Mouse (Mus musculus): Measurements from ENCODE around the gene Dhps.
"Not testable (repeated sequence)": the region's sequence is repeated elsewhere in the genome, so short reads cannot be mapped to it uniquely, and the experiment has no call there.

Dhps gene

GRCm38 (mm10) chr8:85062603-85063002, 9.0 kb upstream of the Dhps start:
- no peak for DNase-seq (ENCODE audit: low spot score)

DNA sequence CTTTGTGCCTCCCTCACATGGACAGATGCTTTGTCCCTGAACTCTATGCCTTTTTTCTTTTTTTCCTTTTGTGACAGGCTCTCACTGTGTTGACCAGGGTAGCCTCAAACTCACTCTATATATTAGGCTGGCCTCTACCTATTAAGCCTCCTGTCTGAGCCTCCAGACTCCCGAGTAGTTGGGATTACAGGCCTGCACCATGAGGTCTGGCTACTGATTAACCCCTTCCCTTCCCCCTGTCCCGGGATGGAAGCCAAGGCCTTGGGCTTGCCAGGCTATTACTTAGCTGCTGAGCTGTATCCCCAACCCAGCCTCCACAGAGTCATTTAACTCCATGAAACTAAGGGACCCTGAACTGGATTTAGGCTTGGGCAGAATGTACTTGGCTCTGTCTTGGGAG, 6.3 kb upstream of the Dhps start:
- no peak for DNase-seq (ENCODE audit: low spot score)

DNA sequence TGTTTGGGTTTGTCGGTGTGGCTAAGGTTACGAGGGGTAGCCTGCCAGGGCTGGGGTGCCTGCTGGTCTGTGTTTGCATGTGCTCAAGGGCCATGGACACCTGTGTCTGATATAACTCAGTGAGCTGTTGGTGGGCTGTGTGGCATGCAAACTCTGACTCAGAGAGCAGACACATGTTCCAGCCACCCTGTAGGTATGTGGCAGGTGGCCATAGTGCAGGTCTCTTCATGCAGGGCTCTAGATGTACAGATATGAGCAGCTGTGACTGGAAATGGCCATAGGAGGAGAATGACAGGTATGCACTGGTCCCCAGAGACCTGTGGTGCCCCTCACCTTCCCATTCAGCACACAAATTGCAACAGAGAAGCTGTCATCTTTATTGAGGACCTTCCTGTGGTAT, 4.4 kb upstream of the Dhps start:
- peak; percentile 73 for DNase-seq (ENCODE audit: low spot score)

GRCm38 (mm10) chr8:85067982-85068381, 3.6 kb upstream of the Dhps start, which contains the start of gene Gm5741:
Gm5741 (minus strand) TSS chr8:85067982.
- no peak for DNase-seq (ENCODE audit: low spot score)

- DNase-seq (ENCODE audit: low spot score) = no peak
Observed at GRCm38 (mm10) chr8:85071041-85071440, 516 bp upstream of the Dhps start.

GRCm38 (mm10) chr8:85072364-85072929, 890 bp downstream of the Dhps start:
- no peak for DNase-seq (ENCODE audit: low spot score)

DNA sequence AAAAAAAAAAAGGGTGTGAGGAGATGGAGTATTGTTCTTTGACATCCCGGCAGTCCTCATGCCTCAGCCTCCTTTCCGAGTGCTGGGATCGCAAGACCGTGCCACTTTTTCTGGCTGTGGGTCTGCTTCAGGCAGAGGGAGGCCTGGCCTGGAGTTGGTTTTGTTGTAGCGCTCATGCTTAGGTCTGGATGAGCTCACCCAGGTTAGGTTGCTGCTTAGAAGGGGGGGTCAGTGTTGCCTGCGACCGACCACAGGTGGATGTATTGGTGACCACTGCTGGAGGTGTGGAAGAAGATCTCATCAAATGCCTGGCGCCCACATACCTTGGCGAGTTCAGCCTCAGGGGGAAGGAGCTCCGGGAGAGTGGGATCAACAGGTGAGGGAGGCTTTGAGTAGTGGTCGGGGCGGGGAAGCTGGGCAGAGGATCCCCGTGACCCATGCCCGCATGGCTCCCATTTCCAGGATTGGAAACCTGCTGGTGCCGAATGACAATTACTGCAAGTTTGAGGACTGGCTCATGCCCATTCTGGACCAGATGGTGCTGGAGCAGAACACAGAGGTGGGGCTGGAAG, 1.6 kb downstream of the Dhps start:
- DNase-seq (ENCODE audit: low spot score) = no peak

DNA sequence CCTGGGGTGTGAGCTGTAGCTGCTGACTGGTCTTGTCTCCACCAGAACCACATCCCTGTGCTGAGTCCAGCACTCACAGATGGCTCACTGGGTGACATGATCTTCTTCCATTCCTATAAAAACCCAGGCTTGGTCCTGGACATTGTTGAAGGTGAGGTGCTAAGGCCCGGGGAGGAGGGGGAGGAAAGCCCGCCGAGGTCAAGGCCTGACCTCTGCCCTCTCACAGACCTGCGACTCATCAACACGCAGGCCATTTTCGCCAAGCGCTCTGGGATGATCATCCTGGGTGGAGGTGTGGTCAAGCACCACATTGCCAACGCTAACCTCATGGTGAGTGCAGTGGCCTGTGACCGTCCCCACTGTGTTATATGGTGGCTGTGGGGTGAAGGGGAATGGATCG, 2.6 kb downstream of the Dhps start:
- no peak for DNase-seq (ENCODE audit: low spot score)

DNA sequence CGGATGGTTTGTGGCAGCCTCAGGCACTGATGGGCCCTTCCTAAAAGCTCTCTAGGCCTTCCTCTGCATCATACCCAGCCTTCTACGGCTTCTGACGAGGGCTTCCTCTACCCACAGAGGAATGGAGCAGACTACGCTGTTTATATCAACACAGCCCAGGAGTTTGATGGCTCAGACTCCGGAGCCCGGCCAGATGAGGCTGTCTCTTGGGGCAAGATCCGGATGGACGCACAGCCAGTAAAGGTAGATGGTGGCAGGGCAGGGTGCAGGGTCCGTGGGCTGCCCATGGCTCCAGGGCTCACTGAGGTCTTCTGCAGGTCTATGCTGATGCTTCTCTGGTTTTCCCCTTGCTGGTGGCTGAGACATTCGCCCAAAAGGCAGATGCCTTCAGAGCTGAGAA, 3.1 kb downstream of the Dhps start:
- DNase-seq (ENCODE audit: low spot score) = no peak

- DNase-seq (ENCODE audit: low spot score) = peak; percentile 62
Observed at GRCm38 (mm10) chr8:85076001-85076400, 4.4 kb downstream of the Dhps start.

- DNase-seq (ENCODE audit: low spot score) = peak; percentile 82
Observed at GRCm38 (mm10) chr8:85076993-85077392, 5.4 kb downstream of the Dhps start.

DNA sequence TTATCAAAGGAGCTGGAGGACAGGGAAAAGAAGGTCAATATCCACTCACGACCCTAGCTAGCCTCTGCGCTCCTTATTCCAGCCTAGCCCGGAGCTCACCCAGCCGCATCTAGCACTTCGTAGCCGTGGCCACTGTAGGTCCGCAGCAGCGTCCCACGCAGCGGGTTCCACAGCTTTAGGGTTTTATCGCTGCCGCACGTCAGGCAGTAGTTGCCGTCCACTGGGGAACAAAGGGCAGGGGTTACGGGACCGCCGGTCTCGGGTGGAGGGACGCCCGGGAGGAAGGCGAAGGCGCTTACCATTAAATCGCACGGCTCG, 8.6 kb downstream of the Dhps start:
- DNase-seq (ENCODE audit: low spot score) = no peak

GRCm38 (mm10) chr8:85080532-85081215, 9.1 kb downstream of the Dhps start, which contains the start of gene Wdr83os:
Wdr83os (plus strand) TSS chr8:85080740.
- DNase-seq (ENCODE audit: low spot score) = peak; percentile 50

GRCm38 (mm10) chr8:85081216-85081555, 9.6 kb downstream of the Dhps start, which contains the start of gene Wdr83:
Wdr83 (minus strand) TSS chr8:85081306.
- DNase-seq (ENCODE audit: low spot score) = no peak

DNA sequence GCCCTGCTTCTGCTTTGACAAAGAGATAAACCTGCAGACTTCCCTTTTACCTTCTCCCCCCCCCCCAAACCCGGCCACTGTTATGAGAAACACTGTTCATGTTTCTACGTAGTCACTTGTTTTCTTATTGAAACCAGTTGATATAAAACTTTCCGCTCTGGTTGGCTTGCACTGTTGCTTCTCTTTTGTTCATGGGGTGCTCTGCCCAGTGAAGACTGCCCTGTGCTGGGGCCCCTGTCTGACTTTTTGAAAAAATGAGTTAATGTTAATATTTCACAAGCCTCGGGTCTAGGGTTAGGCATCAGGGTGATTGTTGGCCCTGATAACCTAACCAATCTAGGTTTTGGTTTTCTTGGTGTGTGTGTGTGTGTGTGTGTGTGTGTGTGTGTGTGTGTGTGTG, 10.6 kb downstream of the Dhps start:
- not testable (repeated sequence) for DNase-seq (ENCODE audit: low spot score)

DNA sequence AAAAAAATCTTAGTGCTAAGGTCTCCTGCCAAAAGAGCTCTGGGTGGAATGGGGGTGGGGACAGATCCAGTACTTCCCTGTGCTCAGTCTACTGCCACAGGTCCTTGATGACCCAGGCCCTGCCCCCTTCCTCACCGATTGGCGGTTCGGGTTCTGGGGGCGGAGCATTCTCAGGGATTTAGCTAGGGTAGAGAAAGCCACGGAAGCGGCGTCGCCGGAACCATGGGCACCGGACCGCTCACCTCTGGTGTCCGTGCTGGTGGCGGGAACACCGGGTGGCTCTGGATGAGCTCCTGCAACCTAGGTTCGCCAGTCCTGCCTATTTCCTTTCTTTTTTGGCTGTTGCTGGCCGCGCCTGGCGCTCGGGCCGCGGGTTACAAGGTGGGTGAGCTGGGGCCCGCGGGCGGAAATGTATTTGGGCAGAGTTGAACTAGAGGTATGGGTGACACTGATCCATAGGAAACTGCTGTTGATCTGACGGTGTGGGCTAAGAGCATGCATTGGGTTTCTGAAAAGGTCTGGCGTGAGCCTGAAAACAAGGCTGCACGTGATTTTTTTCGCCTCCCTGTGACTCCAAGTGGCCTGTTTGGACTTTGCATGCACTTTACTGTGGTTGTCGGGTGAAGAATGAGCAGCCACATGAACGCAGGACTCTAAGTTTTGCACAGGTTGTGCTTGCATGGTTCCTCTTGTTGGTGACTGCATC, 11.7 kb downstream of the Dhps start, which contains the start of gene Man2b1:
Gene Man2b1 (plus strand): TSS at position 163 of the 706 bp plus-strand sequence.
- DNase-seq (ENCODE audit: low spot score) = peak; percentile 95

GRCm38 (mm10) chr8:85084633-85085032, 13.1 kb downstream of the Dhps start:
- no peak for DNase-seq (ENCODE audit: low spot score)

DNA sequence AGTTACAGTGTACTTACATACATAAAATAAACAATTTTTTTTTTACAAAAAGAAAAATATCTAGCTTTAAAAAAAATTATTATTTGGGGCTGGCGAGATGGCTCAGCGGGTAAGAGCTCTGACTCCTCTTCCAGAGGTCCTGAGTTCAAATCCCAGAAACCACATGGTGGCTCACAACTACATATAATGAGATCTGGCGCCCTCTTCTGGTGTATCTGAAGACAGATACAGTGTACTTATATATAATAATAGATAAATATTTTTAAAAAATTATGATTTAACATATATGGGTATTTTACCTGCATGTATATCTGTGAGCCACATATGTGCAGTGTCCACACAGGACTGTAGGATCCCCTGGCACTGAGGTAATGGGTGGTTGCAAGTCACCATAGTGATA, 14.7 kb downstream of the Dhps start:
- DNase-seq (ENCODE audit: low spot score) = no peak

DNA sequence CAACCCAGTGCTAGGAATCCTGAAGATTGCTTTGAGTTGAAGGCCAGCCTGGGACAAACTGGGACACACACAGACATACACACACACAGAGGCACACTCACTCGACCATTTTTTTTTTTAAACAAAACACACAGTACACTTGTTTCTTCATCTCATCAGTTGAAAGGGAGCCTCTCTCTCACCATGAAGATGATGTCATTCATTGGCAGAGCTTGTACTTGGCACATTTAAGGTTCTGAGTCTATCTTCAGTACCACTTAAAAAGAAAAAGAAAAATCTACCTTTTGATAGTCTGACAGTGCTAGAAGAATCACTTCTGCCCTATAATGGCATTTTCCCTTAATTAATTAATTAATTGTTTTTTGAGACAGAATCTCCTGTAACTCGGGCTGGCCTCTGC, 17.2 kb downstream of the Dhps start:
- no peak for DNase-seq (ENCODE audit: low spot score)

DNA sequence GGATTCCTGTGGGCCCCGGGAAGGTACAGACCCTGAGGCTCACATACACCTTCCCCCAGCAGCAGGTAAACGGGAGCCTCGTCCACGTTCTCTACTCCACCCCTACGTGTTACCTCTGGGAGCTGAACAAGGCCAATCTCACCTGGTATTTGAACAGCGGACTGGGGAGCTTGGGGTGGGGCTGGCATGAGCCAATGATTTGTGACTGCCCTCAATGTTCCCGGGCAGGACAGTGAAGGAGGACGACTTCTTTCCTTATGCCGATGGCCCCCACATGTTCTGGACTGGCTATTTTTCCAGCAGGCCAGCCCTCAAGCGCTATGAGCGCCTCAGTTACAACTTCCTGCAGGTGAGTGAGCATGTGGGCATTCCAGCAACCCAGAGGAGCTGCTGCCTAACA, 19.3 kb downstream of the Dhps start:
- no peak for DNase-seq (ENCODE audit: low spot score)

- DNase-seq (ENCODE audit: low spot score) = no peak
Observed at GRCm38 (mm10) chr8:85091526-85092090, 20.1 kb downstream of the Dhps start.

DNA sequence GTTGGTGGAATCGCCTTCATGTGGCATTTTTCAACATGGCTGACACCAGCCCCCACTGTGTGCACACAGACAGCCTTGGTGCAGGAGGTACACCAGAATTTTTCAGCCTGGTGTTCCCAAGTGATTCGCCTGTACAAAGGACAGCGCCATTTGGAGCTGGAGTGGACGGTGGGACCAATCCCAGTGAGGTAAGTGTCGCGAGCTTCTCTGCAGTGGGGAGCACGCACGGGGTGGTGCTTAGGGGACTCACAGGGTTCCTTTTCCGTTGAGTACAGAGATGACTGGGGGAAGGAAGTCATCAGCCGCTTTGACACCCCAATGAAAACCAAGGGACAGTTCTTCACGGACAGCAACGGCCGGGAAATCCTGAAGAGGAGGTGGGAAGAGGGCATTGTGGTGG, 23.5 kb downstream of the Dhps start:
- DNase-seq (ENCODE audit: low spot score) = no peak

DNA sequence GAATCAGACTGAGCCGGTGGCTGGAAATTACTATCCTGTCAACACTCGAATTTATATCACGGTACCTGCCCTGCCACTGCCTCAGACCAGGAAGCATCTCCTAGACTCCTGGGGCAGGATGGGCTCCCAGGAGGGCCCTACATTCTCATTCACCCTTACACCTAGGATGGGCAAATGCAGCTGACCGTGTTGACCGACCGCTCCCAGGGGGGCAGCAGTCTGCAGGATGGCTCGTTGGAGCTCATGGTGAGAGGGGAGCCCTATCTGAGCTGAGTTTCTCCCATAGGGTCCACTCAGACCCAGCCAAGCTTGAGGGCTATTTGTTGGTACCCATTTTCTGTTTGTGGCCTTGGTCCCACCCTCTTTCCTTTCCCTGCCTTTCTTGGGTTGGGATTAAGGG, 24.0 kb downstream of the Dhps start:
- no peak for DNase-seq (ENCODE audit: low spot score)

Measured in urinary bladder, postnatal 14 days (tissue).